Mouse (Mus musculus) spleen, adult 2 months (tissue): Measurements from ENCODE around the gene Casc4. TPM values are rescaled to one million over a fixed set of nuclear protein-coding genes. Genes with fewer than 3 reads are reported as not detected.

Experiments used
- DNase-seq, 2 experiments: peaks; one replicate each; pipeline versions ENCODE4 v3.0.0 to v3.0.0-alpha.2; 2012 to 2021; ENCODE audit warnings: low spot score in 2 of 2, low read depth in 1 of 2
- H3K27ac ChIP-seq: fragments of 200-500 bp; 2 replicates; pipeline ENCODE4 v1.5.1; 2012; ENCODE audit warnings: low read length, inconsistent platforms; ENCODE audit not compliant: insufficient read depth
- H3K27me3 ChIP-seq: fragments of 200-500 bp; 2 replicates; pipeline ENCODE4 v1.6.1; 2012; ENCODE audit warnings: mild to moderate bottlenecking, moderate library complexity, low read length, inconsistent platforms; ENCODE audit not compliant: control insufficient read depth, insufficient read depth
- H3K36me3 ChIP-seq: fragments of 200-500 bp; 2 replicates; pipeline ENCODE4 v1.6.1; 2012; ENCODE audit warnings: mild to moderate bottlenecking, low read length, inconsistent platforms; ENCODE audit not compliant: control insufficient read depth, insufficient read depth
- H3K4me1 ChIP-seq: fragments of 200-500 bp; 2 replicates; pipeline ENCODE4 v1.6.1; 2011; ENCODE audit warnings: inconsistent platforms; ENCODE audit not compliant: control insufficient read depth, insufficient read depth, insufficient read length
- H3K4me3 ChIP-seq: fragments of 200-500 bp; 2 replicates; pipeline ENCODE4 v1.5.1; 2011; ENCODE audit warnings: mild to moderate bottlenecking, inconsistent platforms; ENCODE audit not compliant: insufficient read depth, insufficient read length; ENCODE audit errors: extremely low read depth
- CTCF ChIP-seq: fragments of 200-500 bp; IDR thresholded peaks from 2 replicates; pipeline ENCODE4 v1.5.1; 2011; ENCODE audit warnings: mild to moderate bottlenecking, inconsistent platforms; ENCODE audit not compliant: insufficient read depth, insufficient read length, insufficient replicate concordance; ENCODE audit errors: extremely low read depth
- POLR2A ChIP-seq: fragments of 200-500 bp; IDR thresholded peaks from 2 replicates; pipeline ENCODE4 v1.6.1; 2011; ENCODE audit warnings: low read depth, low read length, inconsistent platforms
- WGBS: fragments of 180-500 bp; shearing (Covaris S2); methylation state at CpG from one replicate; pipeline ENCODE4 v1.1.7; 2018; 5-methylcytosine and 5-hydroxymethylcytosine counted together
- polyA plus RNA-seq: library from polyadenylated mRNA; depleted of rRNA; stranded (reverse); fragments of >200 nt; gene quantifications from 2 replicates; pipeline ENCODE4 v1.2.3, GENCODE M21; 2012; rRNA removed

Gene Casc4
- polyA plus RNA-seq, 1 experiment, result 1.6 TPM

DNA sequence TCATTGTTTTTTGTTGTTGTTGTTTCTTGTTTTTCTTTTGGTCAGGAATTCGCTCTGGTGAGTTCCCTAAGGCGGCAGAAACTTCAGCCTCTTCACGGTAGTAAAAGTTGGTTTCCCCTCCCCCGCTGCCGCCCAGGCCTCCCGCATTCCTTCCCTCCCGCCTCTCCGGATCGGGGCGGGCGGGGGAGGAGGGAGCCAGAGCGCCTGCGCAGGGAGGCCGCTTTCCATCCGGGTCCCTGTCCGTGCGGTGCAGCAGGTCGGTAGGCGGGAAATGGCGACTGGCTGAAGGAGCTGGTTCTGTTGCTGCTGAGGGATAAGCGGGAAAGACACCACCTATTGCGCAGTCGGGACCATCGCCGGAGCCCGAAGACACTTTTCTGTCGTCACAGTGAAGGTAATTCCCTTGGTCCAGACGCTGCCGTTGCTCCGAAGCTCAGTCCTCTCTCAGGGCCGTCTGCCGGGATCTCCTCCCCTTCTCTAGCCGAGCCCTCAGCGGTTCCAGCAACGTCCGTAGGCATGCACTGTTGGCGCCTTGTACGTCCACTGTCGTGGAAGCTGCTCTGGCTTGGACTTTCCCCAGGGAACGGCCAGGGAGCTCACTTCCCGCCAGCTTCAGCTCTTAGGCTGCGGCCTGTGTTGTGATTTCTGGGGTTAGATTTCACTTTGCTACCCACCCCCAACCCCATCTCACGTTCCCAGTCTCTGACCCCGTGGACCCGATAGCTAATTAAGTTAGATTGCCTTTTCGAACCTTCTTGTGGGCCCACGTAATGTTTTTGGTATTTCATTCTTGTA is 89.7 kb downstream of the Casc4 start:
- TF ChIP-seq CTCF (no peak), POLR2A (peak; percentile 62; the same call in 1 of the 2 replicates)
- H3K4me3 ChIP-seq, result peak overlapping the region; percentile 98
- no peaks in the 10 kb centered on the region for H3K4me1 ChIP-seq
- DNase-seq, result peak; percentile 81 to 88
- no peaks in the 10 kb centered on the region; the same call in 1 of the 2 replicates for H3K36me3 ChIP-seq
- WGBS, result under 1% methylated on average over 47 of the region's 47 CpGs
- peak overlapping the region; percentile 88 for H3K27ac ChIP-seq
- H3K27me3 ChIP-seq, result no peaks in the 10 kb centered on the region

DNA sequence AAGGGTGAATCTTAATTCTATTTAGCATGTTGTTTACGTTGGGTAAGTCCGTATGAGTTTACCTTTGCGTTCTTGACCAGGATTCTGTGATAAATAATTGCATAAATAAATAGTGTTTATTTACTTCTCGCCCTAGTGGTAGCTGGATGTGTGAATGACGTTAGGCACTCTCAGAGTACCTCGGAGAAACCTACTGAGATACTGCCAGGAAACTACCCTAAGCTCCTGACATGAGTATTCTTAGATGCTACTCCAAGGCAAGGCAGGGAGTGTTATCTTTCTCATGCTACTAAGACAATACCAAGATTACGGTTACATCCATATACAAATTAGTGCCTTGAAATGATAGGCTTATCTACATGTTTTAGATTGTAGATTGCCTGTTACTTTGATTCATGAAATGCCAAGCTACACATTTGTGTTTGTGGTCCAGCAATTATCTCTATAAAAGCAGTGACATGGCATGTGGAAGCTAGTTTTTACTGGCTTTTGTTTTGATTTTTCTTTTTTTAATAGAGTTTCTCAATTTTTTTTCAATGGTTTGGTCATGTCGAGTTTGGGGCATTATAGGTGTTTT is 90.5 kb downstream of the Casc4 start:
- H3K27me3 ChIP-seq, result no peaks in the 10 kb centered on the region
- 6% methylated on average over 8 of the region's 8 CpGs for WGBS
- H3K27ac ChIP-seq, result no peak overlapping the region
- H3K36me3 ChIP-seq, result no peaks in the 10 kb centered on the region; the same call in 1 of the 2 replicates
- no peak for DNase-seq
- TF ChIP-seq CTCF, result no peak
- no peak for TF ChIP-seq POLR2A
- peak overlapping the region; percentile 98 for H3K4me3 ChIP-seq
- H3K4me1 ChIP-seq, result no peaks in the 10 kb centered on the region

Other genes starting within 250 kb of the Casc4 start
- gene Frmd5, start 59.9 kb upstream of the Casc4 start, polyA plus RNA-seq, result 1.5 and 2.6 TPM in 2 replicates
- gene Ctdspl2, start 89.0 kb downstream of the Casc4 start, polyA plus RNA-seq, result 2.9 and 3.1 TPM in 2 replicates
- not detected in 2 replicates for gene Mageb3, start 89.1 kb downstream of the Casc4 start, polyA plus RNA-seq
- gene Eif3j1, start 161.6 kb downstream of the Casc4 start, polyA plus RNA-seq, result 3.2 and 4.7 TPM in 2 replicates